Mouse (Mus musculus) granulocyte monocyte progenitor cell, adult 5-6 weeks (primary cell): ENCODE data around the gene Nr1h3. TPM values are rescaled to one million over a fixed set of nuclear protein-coding genes. Genes with fewer than 3 reads are reported as not detected.

Experiments
- ATAC-seq: replicated peaks from 2 replicates; pipeline ENCODE4 v1.8.0; 2016; ENCODE audit warnings: mild to moderate bottlenecking, moderate TSS enrichment, inconsistent platforms; ENCODE audit not compliant: poor library complexity, severe bottlenecking
- total RNA-seq, 2 experiments: library from RNA; stranded (forward) in 1 of 2; stranded (reverse) in 1 of 2; fragments of 200-712, 200-1000 nt in 1 of 2; fragments of >200 nt in 1 of 2; fragmentation: Nextera tagmentation in 1 of 2; gene quantifications; 2 replicates each; pipeline ENCODE4 v1.2.3; 2014 to 2017

Gene Nr1h3
- total RNA-seq, 2 experiments from 2014 or later, result 0.15 to 3.6 TPM

GRCm38 (mm10) chr2:91148101-91148500, 54.5 kb downstream of the Nr1h3 start:
- ATAC-seq, result no peak

DNA sequence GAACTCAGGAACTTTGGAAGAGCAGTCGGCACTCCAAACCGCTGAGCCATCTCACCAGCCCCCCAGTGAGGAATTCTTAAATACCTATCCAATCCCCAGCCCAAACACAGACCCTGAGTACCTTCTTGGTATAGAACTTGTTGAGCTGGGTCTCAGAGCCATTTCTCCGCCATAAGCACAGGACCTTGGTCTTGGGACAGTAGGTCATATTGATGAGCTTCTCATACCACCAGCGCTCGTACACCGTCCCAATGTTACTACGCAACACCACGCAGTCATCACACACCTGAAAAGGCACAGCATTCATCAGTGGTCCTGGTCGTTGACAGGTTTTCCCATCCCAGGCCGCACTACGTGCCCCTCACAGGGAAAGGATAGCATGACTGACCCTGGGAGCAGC, 59.2 kb downstream of the Nr1h3 start:
- ATAC-seq, result no peak

DNA sequence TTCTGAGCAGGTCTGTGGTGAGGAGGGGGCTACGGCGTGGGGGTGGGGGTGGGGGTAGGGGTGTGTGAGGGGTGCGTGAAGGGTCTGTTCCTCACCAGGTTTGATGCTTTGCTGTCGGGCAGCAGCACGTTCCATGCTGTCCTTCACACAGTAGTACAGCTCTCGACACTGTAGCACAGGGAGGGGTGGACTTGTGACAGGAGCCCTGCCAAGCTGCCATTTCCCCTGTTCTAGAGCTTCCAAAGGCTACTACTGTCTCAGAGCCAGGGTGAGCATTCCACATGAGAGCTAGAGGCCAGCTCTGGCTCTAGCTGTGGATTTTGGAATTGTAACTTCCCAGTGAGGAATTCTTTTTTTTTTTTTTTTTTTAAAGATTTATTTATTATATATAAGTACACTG, 59.7 kb downstream of the Nr1h3 start:
- no peak for ATAC-seq

DNA sequence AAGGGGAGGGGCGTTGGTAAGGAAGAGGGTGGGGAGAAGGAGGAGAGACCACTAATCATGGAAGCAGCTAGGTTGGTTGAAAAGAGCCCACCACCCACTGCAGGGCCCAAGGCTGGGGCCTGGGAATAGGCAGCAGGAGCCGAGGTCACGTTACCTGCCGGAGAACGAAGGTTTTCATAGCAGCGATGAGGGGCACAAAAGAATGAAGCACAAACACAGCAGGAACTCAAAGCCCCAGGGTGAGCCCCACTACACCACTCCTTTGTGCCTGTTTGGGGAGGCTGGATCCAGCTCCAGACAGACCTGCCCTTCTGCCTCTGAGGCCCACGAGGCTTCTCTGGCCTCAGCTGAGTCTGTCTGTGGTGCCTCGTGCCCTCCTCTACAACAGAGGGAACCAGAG, 62.9 kb downstream of the Nr1h3 start:
- ATAC-seq, result no peak

DNA sequence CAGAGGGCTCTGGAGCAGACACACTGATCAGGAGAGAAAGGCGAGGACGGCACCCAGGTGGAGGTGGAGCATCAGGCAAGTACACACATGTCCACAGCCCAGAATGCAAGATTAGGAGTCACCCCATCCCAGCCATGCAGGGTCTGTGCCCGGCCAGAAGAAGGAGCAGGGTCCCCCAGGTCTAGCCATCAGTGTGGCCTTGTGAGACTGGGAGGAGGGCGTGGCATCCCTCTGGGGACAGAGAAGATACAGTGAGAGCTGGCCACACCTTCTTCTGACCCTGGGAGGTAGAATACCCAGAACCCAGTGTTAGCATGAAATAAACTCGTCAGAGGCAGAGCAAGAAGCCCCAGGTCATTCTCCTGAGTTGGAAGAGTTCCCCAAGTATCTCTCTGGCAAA, 63.3 kb downstream of the Nr1h3 start:
- no peak for ATAC-seq

- no peak for ATAC-seq
These were observed 65.2 kb downstream of the Nr1h3 start for GRCm38 (mm10) chr2:91137481-91137880.

GRCm38 (mm10) chr2:91136513-91137412, 65.9 kb downstream of the Nr1h3 start:
- peak; percentile 35 for ATAC-seq

Other genes starting within 250 kb of the Nr1h3 start
- gene Rapsn, start 167.2 kb downstream of the Nr1h3 start, total RNA-seq (2014; fragmentation: Nextera tagmentation), result 1.5 and 8.2 TPM in 2 replicates
- gene Rapsn, start 167.2 kb downstream of the Nr1h3 start, total RNA-seq (2017), result 0.39 TPM in 1 of 2 replicates, not detected in the other
- gene Psmc3, start 148.8 kb downstream of the Nr1h3 start, total RNA-seq (2014; fragmentation: Nextera tagmentation), result 155 and 159 TPM in 2 replicates
- gene Psmc3, start 148.8 kb downstream of the Nr1h3 start, total RNA-seq (2017), result 282 TPM in 2 replicates
- gene Slc39a13, start 132.4 kb downstream of the Nr1h3 start, total RNA-seq (2014; fragmentation: Nextera tagmentation), result 10.0 and 35.1 TPM in 2 replicates
- 4.8 and 9.4 TPM in 2 replicates for gene Slc39a13, start 132.4 kb downstream of the Nr1h3 start, total RNA-seq (2017)
- gene Spi1, start 120.4 kb downstream of the Nr1h3 start, total RNA-seq (2014; fragmentation: Nextera tagmentation), result 208 and 244 TPM in 2 replicates
- 114 and 139 TPM in 2 replicates for gene Spi1, start 120.4 kb downstream of the Nr1h3 start, total RNA-seq (2017)
- 1.5 TPM in 1 of 2 replicates, not detected in the other for gene Mybpc3, start 84.7 kb downstream of the Nr1h3 start, total RNA-seq (2014; fragmentation: Nextera tagmentation)
- 0.62 TPM in 1 of 2 replicates, not detected in the other for gene Mybpc3, start 84.7 kb downstream of the Nr1h3 start, total RNA-seq (2017)
- gene Madd, start 19.0 kb downstream of the Nr1h3 start, total RNA-seq (2014; fragmentation: Nextera tagmentation), result 49.5 and 64.6 TPM in 2 replicates
- gene Madd, start 19.0 kb downstream of the Nr1h3 start, total RNA-seq (2017), result 21.3 and 26.5 TPM in 2 replicates
- gene Acp2, start 51 bp upstream of the Nr1h3 start, total RNA-seq (2014; fragmentation: Nextera tagmentation), result 21.8 and 22.6 TPM in 2 replicates
- gene Acp2, start 51 bp upstream of the Nr1h3 start, total RNA-seq (2017), result 16.0 and 17.0 TPM in 2 replicates
- 18.4 and 22.8 TPM in 2 replicates for gene Ddb2, start 34.1 kb upstream of the Nr1h3 start, total RNA-seq (2014; fragmentation: Nextera tagmentation)
- gene Ddb2, start 34.1 kb upstream of the Nr1h3 start, total RNA-seq (2017), result 9.9 and 11.2 TPM in 2 replicates
- gene Pacsin3, start 53.1 kb upstream of the Nr1h3 start, total RNA-seq (2014; fragmentation: Nextera tagmentation), result not detected in 2 replicates
- 1.5 TPM in 1 of 2 replicates, not detected in the other for gene Pacsin3, start 53.1 kb upstream of the Nr1h3 start, total RNA-seq (2017)
- 41.7 and 46.5 TPM in 2 replicates for gene Arfgap2, start 62.1 kb upstream of the Nr1h3 start, total RNA-seq (2014; fragmentation: Nextera tagmentation)
- gene Arfgap2, start 62.1 kb upstream of the Nr1h3 start, total RNA-seq (2017), result 42.4 and 46.6 TPM in 2 replicates
- gene 1110051M20Rik, start 241.9 kb upstream of the Nr1h3 start, total RNA-seq (2014; fragmentation: Nextera tagmentation), result 8.8 and 9.6 TPM in 2 replicates
- gene 1110051M20Rik, start 241.9 kb upstream of the Nr1h3 start, total RNA-seq (2017), result 5.8 and 6.7 TPM in 2 replicates